Mouse (Mus musculus): ENCODE measurements around the gene Mvb12b.
A peak's percentile ranks its signal among the peaks of the same experiment; 100 is the strongest.

The Mvb12b gene

DNA sequence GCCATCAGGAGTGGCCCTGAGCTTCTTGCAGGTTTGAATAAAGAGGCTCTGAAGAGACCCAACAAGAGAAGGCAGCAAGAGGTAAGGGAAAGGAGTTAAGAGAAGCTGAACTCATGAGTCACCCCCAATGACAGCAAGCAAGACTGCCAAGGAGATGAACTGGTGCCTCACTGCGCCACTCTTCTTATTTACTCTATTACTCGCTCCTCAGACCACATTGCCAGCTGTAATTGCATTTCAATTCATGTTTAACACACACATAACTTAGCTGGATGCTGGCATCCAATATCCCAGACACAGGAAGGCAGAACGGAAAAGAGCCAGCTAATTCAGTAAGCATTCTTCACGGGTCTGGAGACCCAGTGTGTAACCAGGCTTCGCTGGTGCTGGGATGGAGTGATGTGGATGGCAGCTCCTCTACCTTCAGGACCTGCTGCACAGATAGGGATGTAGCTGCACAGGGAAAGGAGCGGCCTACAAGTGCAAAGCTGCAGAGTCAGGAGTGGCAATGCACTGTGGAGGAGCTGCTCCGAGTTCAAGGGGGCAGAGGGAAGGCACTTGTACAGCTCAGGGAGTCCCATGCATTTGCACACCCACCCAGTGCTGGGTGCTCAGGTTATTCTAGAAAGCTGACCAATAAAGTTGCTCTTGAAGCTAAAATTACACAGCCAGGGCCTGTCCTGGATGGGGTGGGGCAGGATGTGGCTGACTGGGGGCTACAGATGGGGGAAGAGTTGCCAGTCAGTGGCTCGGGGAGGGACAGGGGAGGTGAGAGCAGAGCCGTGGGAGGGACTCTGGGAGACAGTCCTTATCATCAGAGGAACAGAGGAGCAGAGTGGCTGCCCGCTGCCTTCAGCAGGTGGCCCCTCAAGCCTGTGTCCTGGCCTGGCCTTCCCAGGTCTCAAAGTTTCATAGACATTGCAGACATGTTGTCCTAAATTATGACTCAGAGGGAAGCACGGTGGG lies 34.5 kb downstream of the Mvb12b start:
- DNase-seq (ENCODE audit: low spot score in 2 of 2): peak; percentile 34 to 41

DNA sequence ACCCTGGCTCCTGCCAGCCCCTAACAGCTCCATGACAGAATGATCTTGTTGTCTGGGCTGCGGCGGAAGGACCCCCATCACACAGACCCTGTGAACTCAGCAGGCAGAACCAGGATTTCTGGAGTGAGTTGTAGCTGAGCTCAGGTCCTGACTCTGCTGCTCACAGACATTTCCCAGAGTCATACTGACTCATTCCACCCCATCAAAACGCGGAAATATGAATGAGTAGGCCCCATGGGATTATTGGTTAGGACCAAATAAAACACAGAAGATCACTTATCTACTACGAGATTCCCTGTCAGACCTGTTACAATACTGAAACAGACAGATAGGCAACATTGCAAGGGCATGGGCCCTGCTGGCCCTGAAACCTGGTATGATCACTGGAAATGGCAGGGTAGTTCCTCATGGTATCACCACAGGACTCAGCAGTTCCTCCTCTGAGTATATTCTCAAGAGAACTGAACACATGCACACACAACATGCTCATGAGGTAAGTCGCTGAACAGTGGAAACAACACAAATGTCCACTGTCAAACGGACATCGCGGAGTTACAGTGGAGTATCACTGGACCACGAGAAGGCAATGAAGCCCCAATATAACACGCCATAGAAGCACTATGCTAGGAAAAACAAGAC lies 40.4 kb downstream of the Mvb12b start:
- DNase-seq (ENCODE audit: low spot score in 2 of 2): no peak

DNA sequence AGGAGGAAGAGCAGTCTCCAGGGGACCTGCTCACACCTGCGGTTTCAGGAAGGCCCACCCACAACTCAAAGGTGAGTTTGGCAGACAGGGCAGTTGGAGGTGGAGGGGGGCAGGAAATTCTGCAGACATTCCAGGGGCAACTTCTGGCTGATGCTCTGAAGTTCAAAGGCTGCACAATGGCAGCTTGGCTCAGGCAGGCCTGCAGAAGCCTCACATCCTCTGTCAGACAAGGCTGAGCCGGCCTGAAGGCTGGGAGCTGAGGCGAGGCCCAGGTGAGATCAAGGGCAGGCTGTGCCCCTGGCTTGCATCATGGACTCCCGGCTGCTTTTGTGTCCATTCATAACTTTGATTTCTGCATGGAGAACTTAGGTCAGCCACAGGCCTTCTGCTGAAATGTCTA lies 41.1 kb downstream of the Mvb12b start:
- no peak for DNase-seq (ENCODE audit: low spot score in 2 of 2)

DNA sequence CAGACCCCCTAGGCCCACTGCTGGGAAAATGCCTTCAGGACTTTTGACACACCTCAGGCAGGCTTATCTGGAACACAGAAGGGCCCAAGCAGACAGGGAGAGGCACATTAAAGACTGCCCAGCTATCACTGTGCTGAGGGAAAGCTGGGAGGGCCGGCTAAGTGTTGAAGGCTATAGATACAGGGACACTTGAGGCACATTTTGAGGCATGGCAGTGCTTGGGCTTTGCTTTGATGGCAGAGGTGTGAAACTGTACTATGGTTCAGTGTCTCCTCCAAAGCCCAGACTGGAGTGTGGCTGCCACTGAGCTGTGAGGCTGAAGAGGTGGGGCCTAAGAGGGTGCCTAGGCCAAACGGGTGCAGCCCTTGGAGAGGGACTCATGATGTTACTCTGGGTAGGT lies 44.1 kb downstream of the Mvb12b start:
- peak; percentile 31 to 36 for DNase-seq (ENCODE audit: low spot score in 2 of 2)

DNA sequence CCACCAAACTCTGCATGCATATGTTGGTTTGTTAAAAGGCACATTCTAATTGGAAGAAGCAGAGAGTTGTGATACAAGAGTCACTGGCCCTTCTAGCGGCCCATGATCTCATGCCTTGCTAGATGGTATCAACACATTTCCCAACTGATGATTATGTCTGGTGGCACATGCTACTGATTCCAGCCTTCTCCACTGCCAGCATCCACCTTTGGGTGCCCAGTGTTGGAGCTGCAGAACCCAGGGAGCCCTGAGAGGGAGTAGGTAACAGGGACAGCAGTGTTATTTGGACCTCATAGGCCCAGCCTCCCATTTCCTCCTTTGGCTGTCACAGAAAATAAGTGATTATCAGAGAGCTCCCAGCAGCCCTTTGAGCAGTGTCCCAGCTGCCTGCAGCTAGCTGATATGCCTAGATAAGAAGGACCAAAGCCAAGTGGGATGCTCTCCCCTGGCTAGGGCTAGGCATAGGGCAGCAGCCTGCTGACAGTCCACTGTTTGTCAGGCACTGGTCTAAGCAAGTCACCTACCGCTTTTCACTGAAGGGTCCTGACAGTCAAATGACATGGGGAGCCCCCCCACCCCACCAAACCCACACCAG lies 44.7 kb downstream of the Mvb12b start:
- peak; percentile 59 to 73 for DNase-seq (ENCODE audit: low spot score in 2 of 2)

DNA sequence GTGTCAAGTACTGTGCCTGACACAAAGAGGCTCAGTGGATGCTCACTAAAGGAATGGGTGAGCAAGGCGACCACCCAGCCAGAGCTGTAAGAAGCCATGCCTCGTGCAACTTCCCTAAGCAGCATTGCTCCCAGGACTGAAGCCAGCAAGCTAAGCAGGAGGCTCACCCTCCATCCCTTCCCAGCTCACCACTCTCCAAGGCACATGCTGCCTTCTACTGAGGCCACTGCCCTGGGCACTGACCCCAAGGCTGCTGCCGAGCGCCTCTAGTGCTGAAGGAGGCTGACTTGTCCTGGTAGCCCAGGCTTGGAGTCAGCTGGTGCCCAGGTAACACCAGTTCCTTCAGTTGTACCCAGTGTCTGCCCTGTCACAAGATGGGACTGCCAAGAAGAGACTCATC lies 45.8 kb downstream of the Mvb12b start:
- DNase-seq (ENCODE audit: low spot score in 2 of 2): no peak

DNA sequence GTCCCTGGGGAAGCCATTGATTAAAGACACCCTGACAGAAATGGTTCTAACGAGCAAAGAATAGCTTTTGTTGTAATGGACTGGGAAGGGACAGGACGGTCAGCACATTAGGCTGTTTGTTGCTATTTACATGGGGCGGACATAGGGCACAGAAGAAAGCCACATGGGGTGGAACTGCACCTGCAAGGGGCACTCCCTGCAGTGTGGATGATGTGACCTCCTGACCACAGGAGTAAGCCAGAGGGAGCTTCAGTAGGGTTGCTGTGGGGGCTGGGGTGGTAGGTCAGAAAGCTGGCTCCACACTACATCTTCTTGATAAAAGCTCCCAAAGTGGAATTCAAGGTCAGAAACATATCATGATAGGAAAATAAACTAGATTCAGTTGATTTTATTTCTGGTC lies 47.3 kb downstream of the Mvb12b start:
- DNase-seq (ENCODE audit: low spot score in 2 of 2): no peak

DNA sequence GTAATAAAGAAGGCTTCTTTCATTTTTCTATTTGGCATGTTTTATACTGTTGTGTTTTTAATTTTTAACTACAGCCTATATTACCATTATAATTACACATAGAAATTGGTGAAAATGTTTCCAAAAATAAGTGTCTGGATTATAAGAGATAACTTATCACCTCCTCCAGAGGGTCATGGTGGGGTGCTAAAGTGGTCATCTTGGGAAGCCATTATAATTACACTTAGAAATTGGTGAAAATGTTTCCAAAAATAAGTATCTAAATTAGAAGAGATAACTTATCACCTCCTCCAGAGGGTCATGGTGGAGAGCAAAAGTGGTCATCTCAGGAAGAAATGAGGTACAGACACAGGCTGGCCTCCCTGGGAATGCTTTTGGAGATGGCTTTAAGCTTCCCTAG lies 48.5 kb downstream of the Mvb12b start:
- DNase-seq (ENCODE audit: low spot score in 2 of 2): no peak

DNA sequence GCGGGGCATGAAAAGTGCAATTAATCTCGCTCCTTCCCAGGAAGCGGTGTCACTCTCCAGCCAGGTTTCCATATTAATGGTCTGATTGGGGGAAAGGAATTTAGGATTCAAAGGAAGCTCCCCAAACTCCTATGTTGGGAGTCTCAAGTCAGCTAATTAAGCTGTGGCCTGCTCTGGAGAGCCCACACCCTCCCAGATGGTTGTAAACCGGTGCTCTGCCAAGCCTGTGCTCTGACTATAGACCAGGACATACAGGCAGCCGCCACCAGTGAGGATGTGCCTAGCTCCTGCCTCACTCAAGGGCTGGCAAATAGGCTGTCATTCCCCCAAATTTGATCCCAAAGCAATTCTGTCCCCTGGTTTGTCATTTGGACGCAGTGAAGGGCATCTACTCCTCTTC lies 50.4 kb downstream of the Mvb12b start:
- no peak for DNase-seq (ENCODE audit: low spot score in 2 of 2)

DNA sequence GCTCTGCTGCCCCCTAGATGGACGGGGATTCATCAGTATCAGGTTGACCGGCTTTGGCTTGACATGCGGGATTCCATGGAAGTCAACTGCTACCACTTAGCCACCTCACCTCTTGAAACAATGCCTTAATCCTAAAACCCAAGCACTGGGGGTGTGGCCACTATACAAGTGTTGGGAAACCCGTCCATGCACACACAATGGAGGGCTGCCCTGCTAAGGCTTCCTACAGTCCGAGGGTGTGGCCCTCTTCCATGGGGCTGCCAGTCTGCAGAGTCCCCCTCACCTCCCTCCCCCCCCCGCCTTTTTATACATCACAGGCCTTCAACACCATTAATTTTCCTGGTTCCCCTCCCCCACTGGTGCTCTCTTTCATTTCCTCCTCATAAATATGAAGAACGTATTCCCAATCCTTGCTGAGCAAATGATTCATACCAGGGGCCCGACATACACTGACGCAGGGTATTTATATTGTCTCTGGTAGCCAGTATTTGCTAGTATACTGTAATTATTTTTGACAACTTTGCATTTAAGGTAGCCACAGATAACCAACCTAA lies 51.0 kb downstream of the Mvb12b start:
- no peak for DNase-seq (ENCODE audit: low spot score in 2 of 2)

DNA sequence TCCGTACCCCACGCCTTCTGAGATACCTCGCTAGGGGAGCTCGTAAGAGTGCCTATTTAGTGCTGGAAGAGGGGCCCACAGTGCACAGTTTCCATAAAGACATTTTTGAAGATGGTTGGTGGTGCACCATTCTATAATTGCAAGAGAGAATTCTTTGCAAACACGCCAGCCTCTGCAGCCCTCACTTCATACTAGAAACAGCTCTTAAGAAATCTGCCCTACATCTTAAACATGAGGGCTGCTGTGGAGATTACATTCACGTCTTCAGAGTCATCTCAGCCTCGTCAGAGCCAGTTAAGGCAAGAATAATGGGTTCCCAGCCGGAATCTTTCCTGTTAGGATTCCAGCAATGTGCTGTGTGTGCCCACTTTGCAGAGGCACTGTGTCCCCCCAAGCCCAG lies 52.7 kb downstream of the Mvb12b start:
- DNase-seq (ENCODE audit: low spot score in 2 of 2): no peak

DNA sequence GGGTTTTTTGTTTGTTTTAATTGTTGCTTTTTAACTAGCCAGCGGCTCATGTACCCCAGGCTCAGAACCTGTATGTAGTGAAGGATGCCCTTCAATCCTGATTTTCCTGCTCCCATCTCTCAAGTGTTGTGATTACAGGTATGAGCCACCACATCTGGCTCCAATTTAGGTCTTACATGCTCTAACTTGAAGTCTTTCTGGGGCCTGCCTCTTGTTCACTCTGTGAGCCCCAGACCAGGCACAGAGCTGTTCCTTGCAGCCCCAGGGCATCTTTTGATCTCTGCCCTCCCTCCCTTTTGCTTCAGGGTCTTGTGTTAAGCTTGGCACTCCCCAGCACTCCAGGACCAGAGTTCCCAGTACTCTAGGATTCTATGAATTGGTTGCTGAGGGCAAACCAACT lies 53.8 kb downstream of the Mvb12b start:
- no peak for DNase-seq (ENCODE audit: low spot score in 2 of 2)

DNA sequence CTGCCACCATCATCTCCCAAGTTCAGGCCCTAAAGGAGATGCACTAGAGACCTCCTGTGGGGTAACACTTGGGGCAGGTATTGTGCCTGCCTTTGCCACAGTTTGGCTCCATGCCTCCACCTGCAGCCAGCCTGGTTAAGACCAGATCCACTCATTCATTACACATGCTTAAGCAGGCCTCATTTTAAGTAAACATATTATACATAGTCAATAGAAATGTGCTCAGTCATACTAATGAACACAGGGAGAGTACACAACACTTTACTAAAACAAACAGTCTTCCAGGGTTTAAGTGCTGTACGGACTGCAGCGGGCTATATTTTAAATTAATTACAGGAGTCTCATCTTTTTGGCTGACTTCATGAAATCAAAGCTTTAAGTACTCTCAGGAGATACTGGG lies 57.9 kb downstream of the Mvb12b start:
- DNase-seq (ENCODE audit: low spot score in 2 of 2): no peak

DNA sequence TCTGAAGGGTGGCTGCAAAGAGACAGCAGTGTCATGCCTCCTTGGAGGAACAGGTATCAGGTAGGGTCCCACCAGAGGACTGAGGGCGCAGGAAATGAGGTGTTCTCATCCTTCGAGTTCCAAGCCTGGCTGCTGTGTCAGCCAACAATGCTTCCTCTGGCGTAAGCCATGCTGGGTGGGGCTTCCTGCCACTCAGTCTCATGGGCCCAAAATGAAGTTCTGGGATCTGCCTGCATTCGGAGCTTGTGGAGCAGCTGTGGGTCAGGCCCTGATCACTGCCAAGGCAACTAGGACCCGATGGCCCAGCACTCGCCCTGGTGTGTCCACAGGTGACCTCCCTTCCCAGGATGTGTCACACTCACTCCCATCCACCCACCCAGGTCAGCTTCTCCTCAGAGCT lies 61.0 kb downstream of the Mvb12b start:
- no peak for DNase-seq (ENCODE audit: low spot score in 2 of 2)

DNA sequence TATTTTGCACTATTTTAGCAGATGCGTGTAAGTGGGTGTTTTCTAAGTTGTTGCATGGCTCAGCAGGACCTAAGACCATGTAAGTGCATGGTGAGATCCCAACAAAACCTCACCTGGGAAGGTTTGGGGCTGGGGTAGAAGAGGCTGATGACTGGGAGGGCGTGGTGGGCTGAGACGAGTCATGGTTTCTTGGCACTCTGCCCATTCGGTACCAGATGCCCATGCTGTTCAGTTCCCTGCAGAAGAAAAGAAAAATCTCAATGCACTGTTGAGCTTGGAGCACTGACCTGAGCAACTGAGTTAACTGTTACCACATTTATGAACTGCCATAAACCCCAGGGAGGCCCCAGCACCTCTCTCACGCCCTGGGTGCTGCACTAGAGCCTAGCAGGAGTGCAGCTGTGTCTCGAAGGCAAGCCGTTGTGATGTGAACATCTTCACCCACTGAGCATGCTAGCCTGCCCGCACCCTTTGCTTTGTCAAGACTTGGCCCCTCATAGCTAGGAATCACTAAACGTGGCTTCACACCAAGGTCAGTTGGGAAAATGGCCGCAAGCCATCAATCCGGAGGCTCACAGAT lies 62.7 kb downstream of the Mvb12b start:
- no peak for DNase-seq (ENCODE audit: low spot score in 2 of 2)

DNA sequence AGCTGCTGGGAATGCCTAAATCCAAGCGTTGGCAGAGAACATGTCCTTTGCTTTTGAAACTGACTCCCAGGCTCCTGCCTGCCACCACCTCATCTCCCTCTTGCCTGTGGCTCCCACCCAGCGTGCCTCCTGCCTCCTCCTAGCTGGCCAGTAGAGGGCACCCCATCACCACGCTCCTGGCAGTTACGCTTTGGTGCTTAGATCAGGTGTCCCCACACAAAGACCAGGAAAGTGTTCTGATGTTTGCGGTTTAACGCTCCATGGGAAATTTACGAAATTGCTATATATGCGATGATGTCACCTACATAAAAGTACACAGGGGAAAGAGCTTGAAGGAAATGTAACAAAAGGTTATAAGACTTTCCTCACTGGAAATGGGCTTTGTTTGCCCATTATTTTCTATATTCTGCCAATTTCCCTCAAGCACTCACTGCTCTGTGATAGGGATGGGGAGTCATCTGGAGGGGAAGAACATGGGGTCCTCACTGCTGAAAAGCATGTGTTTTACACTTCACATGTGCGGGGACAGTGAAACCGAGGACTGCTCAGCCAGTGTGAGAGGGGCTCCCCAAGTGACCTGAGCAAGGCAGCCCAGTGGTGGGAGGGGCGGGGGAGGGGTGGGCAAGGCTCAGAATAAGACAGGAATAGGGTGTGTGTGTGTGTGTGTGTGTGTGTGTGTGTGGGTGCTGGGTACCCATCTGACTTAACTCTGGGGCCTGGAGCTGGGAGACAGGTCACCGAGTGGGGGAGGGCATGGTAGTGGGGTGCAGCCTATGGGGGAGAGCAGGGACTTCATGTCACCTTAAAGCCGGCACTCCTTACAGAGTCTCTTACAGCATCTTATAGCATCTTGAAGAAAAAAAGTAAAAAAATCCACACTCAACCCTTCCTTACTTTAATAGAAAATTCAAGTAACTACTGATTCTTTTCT lies 65.8 kb downstream of the Mvb12b start:
- DNase-seq (ENCODE audit: low spot score in 2 of 2): peak; percentile 81 to 87

DNA sequence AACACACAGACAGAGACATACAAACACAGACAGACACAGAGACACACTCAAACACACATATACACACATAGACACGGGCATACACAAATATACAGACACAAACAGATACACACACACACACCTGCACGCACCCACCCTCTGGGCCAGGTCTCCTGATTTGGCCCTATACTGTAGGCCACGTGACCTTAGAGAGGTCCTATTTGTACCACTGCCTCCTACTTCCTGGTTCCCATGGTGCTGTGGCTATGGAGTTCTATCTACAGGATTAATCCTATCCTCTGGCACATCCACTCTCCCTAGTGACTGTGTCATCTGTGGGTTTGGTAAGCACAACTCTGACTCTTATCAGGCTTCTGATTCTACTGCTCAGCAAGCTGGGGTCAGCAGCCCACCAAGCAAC lies 67.3 kb downstream of the Mvb12b start:
- DNase-seq (ENCODE audit: low spot score in 2 of 2): no peak

DNA sequence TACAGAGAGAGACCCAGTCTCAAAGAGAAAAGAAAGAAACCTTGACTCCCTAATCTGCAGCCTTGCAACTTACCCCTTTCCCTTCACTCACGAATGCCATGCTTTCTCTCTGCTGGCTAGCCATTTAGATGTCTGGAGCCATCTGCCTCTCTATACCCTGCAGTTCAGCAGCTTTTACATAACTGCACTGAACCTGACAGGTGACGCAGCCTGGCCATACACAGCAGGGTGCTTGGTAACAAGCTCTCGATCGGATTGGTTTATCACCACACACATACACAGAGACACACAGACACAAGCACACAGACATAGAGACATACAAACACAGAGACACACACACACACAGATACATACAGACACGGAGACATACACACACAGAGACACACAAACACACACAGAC lies 67.7 kb downstream of the Mvb12b start:
- DNase-seq (ENCODE audit: low spot score in 2 of 2): no peak

DNA sequence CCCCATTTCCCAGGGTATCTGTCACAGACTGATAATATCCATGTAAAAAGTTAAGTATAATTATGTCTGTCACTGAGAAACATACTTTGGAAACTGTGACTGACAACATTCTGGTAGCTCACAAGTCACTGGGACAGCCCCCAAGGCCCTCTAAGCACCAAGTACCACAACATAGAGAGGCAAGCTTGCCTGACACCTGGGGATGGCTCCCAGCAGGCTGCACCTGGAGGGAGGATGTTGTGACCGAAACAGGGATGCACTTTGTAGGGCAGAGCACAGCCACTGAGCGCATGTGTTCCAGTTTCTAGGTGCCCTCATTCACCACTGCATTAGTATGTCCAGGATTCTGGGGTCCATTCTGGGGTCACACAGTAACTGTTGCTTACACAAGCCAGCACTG lies 69.4 kb downstream of the Mvb12b start:
- no peak for DNase-seq (ENCODE audit: low spot score in 2 of 2)

DNA sequence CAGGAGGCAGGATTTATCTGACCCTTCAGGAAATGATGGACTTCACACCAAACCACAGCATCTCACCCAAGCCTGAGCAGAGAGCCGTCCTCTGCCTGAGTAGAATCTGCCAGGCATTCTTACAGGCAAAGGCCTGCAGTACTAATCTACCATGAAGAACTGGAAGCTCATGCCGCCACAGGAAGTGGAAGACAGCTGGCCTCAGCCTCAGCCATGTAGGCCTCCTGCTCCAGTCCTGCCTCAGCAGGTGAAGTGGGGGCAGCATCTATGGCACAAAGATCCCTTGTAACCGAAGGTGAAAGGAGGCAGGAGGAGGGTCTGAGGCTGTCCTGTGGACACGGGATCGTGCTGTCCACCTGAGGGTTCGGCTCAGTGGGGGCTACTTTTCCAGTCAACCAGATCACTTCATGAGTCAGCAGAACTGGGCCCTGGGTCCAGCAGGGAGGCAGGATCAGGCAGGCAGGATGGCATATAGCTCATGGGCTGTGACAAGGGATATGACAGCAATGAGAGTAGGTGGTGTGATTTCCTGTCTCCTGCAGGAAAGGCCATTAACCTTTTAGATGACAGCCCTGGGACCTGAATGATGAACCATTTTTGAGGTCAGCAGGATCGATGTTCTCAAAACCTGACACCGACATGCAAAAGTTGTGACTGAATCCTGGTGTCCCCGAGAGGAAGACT lies 69.9 kb downstream of the Mvb12b start:
- no peak for DNase-seq (ENCODE audit: low spot score in 2 of 2)

DNA sequence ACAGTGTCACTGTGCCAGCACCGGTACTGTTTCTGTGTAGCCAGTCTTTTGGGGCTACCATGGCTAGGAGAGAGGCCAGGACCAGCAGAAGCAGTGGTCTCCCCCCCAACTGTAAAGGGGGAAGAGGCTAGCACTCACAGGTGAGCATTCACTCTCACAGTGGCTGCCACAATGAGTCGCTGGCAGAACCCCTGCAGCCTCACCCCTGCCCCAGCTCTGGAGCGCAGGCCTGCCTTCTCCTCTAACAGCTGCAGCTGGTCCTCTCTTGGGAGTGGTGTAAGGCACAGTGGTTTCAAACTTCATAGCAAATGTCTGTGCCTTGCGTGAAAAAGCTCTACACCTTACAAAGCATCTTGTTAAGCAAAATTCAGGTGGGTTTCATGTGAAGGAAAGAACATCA lies 70.7 kb downstream of the Mvb12b start:
- no peak for DNase-seq (ENCODE audit: low spot score in 2 of 2)
